Mouse (Mus musculus): Measurements from ENCODE around the gene Pdxp. TPM values are rescaled to one million over a fixed set of nuclear protein-coding genes. Genes with fewer than 3 reads are reported as not detected.
"Not testable (repeated sequence)": the region's sequence is repeated elsewhere in the genome, so short reads cannot be mapped to it uniquely, and the experiment has no call there.

Gene Pdxp
- polyA plus RNA-seq (2012; rRNA removed) = 124 and 153 TPM in 2 replicates

DNA sequence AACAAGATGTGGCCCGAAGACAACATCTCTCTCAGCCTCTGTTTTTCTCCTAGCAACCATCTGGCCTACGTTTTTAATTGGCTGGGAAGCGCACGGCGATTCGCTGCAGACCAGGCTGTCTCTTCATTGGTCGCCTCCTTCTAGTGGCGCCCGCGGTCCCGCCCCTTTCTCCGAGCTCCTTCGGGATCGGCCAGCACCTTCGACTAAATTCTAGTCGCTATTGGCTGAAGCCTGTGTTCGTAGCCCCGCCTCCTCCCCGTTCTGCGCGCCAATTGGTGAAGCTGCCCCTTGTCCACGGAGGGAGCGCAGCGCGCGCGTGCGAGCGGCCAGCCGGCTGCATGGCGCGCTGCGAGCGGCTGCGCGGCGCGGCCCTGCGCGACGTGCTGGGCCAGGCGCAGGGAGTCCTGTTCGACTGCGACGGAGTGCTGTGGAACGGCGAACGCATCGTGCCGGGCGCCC is at the start of gene Pdxp:
Pdxp (plus strand) TSS at position 288 of the 459 bp plus-strand sequence.
- DNase-seq (ENCODE audit: low read depth) = peak; percentile 100
- peak; percentile 95 for TF ChIP-seq POLR2A (IDR thresholded peaks at IDR 0.05; ENCODE audit: borderline replicate concordance, extremely low read depth, insufficient read depth, insufficient read length, poor library complexity, severe bottlenecking)
- TF ChIP-seq CTCF (IDR thresholded peaks at IDR 0.05; ENCODE audit: borderline replicate concordance, extremely low read depth, insufficient read depth, insufficient read length) = no peak

DNA sequence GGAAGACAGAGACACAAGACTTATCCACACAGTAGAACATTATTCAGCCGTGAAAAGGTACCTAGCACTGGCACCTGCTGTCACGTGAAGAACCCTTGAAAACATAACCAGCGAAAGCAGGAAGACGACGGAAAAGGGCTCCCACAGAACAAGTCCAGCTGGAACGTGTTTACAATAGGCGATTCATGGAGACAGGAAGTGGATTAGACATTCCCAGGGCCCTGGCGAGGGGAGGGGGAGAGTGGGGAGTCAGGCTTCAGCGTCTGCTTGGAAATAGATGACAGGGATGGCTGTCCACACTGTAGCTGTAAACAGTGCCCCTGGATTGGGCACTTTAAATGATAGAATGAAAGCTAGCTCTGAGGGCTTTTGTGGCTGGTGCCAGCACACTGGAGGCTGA is 45.3 kb upstream of the Pdxp start:
- no peak for TF ChIP-seq CTCF (IDR thresholded peaks at IDR 0.05; ENCODE audit: borderline replicate concordance, extremely low read depth, insufficient read depth, insufficient read length)
- no peak for TF ChIP-seq POLR2A (IDR thresholded peaks at IDR 0.05; ENCODE audit: borderline replicate concordance, extremely low read depth, insufficient read depth, insufficient read length, poor library complexity, severe bottlenecking)
- DNase-seq (ENCODE audit: low read depth) = peak; percentile 93

DNA sequence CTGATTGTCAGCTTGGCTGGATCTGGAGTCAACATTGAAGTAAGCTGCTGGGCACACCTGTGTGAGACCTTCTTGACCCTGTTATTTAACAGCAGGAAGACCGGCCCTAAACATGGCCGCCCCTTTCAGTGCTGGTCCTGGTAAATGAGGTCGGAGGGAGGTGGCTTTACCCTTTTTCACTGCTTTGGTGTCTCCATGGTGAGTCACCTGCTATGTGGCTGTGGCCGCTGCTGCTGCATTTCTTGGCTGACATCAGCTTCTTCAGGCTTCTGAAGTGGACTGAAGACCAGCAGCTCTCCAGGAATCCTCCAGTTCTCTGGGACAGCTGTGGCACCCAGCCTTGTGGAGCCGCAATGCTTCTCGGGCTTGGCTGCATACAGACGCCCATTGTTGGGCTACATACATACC is 44.9 kb upstream of the Pdxp start:
- TF ChIP-seq CTCF (IDR thresholded peaks at IDR 0.05; ENCODE audit: borderline replicate concordance, extremely low read depth, insufficient read depth, insufficient read length) = no peak
- TF ChIP-seq POLR2A (IDR thresholded peaks at IDR 0.05; ENCODE audit: borderline replicate concordance, extremely low read depth, insufficient read depth, insufficient read length, poor library complexity, severe bottlenecking) = no peak
- no peak for DNase-seq (ENCODE audit: low read depth)

DNA sequence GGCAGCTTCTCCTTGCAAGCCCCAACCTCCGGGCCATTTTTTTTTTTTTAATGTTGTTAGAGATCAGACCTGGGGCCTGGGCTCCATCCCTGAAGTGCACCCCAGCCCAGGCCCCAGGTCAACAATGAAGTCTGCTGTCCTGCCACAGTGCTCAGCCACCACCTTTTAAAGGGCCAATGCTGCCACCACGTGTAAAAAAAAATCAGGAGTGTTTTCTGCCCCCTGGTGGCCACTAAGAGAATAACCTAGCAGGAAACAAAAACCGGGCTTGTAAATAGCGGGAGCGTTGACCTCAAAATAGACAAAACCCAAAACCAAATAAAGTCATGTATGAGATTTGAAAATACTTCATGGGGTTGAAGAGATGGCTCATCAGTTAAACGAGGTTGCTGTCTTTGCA is 43.9 kb upstream of the Pdxp start:
- peak; percentile 71 for DNase-seq (ENCODE audit: low read depth)

DNA sequence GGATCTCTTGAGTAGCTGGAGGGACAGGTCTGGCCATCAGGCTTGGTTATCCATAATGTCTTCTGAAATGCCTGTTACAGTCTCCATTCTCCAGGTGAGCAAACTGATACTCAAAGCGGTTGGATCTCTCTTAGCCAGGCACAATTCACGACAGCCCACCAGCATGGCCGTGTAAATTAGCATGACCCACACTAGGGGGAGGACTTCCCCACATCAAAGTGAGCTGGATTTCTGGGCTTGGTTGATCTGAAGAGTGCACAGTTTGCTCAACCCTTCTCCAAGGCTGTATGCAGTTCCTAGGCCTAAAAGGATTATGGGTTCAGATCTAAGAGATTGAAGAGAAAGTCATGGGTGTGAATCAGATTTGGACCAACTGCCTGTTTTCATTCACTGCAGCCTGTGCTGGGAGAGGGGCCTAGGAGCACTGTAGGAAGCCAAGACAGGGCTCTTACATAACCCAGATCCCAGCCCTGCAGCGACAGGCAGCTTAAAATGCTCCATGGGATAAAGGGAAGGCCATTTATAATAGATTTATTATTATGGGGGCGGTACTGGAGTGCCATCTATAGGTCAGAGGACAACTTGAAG is 41.6 kb upstream of the Pdxp start:
- no peak for DNase-seq (ENCODE audit: low read depth)
- TF ChIP-seq POLR2A (IDR thresholded peaks at IDR 0.05; ENCODE audit: borderline replicate concordance, extremely low read depth, insufficient read depth, insufficient read length, poor library complexity, severe bottlenecking) (no peak), CTCF (IDR thresholded peaks at IDR 0.05; ENCODE audit: borderline replicate concordance, extremely low read depth, insufficient read depth, insufficient read length) (peak; percentile 2; the same call in 1 of the 2 replicates)

More for the DNA sequence above, 43.9 kb upstream of the Pdxp start:
- peak; percentile 76 for TF ChIP-seq CTCF (IDR thresholded peaks at IDR 0.05; ENCODE audit: borderline replicate concordance, extremely low read depth, insufficient read depth, insufficient read length)
- no peak for TF ChIP-seq POLR2A (IDR thresholded peaks at IDR 0.05; ENCODE audit: borderline replicate concordance, extremely low read depth, insufficient read depth, insufficient read length, poor library complexity, severe bottlenecking)

DNA sequence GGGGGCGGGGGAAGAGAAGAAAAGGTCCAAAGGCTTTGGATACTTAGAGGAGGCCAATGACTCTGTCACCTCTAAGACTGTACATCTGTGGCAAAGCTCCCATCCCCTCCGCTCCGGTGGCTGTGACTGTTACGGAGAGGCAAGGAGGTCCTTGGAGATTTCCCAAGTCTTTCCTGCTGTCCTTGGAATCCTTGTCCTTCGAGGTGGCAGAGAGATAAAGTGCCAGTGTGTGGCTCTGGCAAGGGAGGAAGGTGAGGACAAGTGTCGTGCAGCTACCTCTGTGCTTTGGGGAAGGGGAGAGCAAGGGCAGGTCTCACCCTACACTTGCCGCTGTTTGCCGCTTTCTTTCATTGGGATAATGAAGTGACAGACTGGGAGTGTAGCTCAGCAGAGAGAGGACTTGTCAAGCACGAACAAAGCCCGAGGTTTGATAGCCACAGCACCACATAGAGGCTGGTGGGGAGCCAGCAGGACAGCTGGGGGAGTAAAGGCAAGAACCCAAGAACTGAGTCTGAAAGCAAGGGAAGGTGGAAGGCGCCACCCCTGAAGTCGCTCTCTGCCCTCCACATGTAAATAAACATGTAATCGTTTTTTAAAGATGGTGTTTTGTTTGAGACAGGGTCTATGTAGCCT is 39.8 kb upstream of the Pdxp start:
- TF ChIP-seq CTCF (IDR thresholded peaks at IDR 0.05; ENCODE audit: borderline replicate concordance, extremely low read depth, insufficient read depth, insufficient read length) (no peak), POLR2A (IDR thresholded peaks at IDR 0.05; ENCODE audit: borderline replicate concordance, extremely low read depth, insufficient read depth, insufficient read length, poor library complexity, severe bottlenecking) (no peak)
- peak; percentile 83 for DNase-seq (ENCODE audit: low read depth)

DNA sequence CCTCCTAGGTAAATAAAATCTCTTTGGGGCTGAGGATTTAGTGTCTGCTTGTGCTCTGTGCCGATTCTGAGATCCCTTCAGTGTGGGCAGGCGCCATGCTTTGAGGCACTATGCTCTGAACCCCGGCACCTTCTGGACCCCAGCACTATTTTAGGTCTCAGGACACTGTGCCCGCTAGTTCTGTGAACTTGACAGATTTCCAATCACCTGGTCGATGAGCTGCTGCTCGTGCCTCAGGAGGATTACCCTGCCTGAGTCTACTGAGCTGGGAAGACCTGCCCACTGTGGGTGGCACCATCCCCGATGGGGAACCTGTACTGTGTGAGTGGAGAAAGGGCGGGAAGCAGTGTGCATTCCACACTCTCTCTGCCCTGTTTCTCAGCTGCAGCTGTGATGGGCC is 38.7 kb upstream of the Pdxp start:
- TF ChIP-seq CTCF (IDR thresholded peaks at IDR 0.05; ENCODE audit: borderline replicate concordance, extremely low read depth, insufficient read depth, insufficient read length) (no peak), POLR2A (IDR thresholded peaks at IDR 0.05; ENCODE audit: borderline replicate concordance, extremely low read depth, insufficient read depth, insufficient read length, poor library complexity, severe bottlenecking) (no peak)
- no peak for DNase-seq (ENCODE audit: low read depth)

DNA sequence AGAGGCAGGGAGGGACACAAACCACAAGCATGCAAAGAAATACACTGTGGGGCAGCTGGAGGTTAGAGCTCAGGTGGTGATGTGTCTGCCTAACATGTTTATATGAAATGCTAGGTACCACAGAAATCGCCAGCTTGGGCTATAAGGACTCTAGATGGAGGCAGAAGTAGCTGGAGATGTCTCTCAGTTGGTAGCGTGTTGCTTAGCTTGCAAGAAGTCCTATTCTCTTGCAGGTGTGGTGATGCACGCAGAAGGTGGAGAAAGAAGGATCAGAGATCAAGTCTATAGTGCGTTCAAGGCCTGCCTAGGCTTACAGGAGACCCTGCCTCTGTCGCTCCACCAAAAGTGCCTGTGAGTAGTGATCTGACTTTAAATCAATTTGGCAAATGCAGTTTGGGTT is 38.2 kb upstream of the Pdxp start:
- no peak for TF ChIP-seq POLR2A (IDR thresholded peaks at IDR 0.05; ENCODE audit: borderline replicate concordance, extremely low read depth, insufficient read depth, insufficient read length, poor library complexity, severe bottlenecking)
- no peak for TF ChIP-seq CTCF (IDR thresholded peaks at IDR 0.05; ENCODE audit: borderline replicate concordance, extremely low read depth, insufficient read depth, insufficient read length)
- DNase-seq (ENCODE audit: low read depth) = no peak

DNA sequence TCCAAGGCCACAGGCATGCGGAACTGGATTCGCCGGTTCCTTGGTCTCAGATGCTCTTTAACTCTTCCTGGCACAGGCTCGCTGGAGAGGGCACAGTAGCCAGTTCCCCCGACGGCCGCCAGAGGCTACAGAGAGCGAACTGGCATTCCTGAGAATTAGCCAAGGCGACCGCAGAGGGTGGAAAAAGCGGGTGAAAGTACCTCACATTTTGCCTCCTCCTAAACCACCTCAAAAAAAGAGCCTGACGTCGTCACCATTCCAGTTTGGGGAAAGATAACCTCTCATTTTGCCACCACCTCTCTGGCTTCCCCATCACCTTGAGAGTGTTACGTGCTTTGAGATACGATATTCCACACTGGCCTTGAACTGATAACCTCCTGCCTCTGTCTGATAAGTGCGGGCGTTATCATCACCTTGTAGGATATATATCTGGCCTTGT is 37.4 kb upstream of the Pdxp start:
- TF ChIP-seq POLR2A (IDR thresholded peaks at IDR 0.05; ENCODE audit: borderline replicate concordance, extremely low read depth, insufficient read depth, insufficient read length, poor library complexity, severe bottlenecking) (peak; percentile 27; the same call in 1 of the 2 replicates), CTCF (IDR thresholded peaks at IDR 0.05; ENCODE audit: borderline replicate concordance, extremely low read depth, insufficient read depth, insufficient read length) (peak; percentile 88)
- peak; percentile 92 for DNase-seq (ENCODE audit: low read depth)

DNA sequence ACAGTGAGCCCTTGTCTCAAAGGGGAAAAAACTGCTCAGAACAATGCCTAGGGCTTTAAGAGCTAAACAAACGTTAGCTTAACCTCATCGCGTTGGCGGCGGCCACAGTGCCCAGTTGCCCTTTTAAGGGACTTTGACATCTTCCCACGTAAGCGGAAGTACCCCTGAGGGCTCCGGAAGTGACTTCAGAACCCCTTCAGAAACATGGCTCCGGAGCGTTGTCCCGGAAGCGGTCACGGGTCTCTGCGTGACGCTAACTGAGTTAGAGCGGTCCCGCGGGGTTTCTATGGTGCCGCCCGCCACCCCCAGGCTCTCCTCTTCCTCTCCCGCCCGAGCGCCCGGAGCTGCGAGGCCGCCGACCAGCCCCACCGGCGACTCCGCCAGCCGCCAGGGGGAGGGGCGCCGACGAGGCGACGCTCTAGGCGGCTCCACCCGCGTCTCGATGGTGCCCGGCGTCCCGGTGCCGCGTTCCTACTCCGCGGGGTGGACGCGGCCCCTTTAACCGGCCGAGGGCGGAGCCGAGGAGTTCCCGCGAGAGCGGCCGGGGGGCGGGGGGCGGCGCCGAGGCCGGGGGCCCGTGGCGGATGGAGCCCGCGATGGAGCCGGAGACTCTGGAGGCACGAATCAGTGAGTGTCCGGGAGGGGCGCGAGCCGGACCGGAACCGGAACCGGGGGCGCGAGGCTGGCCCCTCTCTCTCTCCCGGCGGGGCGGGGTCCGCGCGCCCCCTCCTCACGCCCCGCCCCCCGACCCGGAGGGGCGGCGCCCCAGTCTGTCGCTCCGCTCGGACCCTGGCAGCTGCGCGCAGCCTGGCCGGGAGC is 36.5 kb upstream of the Pdxp start, which contains the start of gene Gga1:
Gga1 (plus strand) TSS at position 200 of the 819 bp plus-strand sequence.
- TF ChIP-seq POLR2A (IDR thresholded peaks at IDR 0.05; ENCODE audit: borderline replicate concordance, extremely low read depth, insufficient read depth, insufficient read length, poor library complexity, severe bottlenecking) (peak; percentile 72), CTCF (IDR thresholded peaks at IDR 0.05; ENCODE audit: borderline replicate concordance, extremely low read depth, insufficient read depth, insufficient read length) (no peak)
- DNase-seq (ENCODE audit: low read depth) = peak; percentile 99

DNA sequence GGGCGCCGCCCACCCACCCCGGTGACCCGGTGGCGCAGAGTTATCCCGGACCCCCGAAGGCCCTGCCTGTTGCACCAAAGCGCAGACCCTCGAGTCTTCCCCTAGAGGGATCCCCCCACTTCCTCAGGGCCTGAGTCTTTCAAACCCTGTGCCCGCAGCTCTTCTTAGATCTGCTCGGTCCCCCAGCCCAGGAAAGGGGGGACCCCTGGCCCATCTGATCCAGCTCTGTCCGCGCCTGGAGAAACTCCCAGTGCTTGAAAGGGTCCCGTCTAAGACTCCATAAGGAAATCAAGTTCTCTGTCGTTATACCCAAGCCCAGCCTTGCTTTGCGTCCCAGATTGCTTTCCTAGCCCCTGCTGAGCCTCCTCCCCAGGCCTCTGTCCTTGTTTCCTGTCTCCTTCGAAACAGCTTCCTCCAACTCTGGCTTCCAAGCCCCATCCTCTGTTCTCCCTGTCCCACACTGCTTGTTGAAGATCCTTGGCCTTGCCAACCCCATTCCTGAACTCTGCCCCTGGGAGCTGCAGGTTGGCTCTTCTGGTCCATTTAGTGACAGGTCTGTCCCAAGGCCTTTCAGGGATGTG is 35.8 kb upstream of the Pdxp start:
- no peak for TF ChIP-seq CTCF (IDR thresholded peaks at IDR 0.05; ENCODE audit: borderline replicate concordance, extremely low read depth, insufficient read depth, insufficient read length)
- DNase-seq (ENCODE audit: low read depth) = no peak

DNA sequence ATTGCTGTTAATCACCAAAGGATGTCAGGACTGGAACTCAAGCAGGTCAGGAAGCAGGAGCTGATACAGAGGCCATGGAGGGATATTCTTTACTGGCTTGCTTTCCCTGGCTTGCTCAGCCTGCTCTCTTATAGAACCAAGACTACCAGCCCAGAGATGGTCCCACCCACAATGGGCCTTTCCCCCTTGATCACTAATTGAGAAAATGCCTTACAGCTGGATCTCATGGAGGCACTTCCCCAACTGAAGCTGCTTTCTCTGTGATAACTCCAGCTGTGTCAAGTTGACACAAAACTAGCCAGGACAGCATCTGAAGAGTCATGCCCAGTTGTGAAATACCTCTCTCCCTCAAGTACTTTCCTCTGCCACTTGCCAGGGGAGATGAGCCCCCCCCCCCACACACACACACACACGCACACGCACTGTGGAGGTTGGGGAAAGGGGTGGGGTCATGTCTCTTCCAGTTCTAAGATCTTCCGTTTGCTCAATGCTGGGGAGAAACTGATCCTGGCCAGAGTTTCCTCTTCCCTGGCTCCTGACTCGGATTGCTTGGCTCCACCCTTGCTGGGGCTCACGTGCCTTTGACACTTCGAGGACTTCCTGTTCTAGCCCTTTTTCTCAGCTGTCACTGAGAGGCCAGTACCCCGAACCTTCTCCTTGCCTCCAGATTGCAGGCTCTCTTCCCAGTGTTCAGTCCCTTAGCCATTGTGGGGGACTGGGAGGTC is 34.8 kb upstream of the Pdxp start:
- DNase-seq (ENCODE audit: low read depth) = not testable (repeated sequence)
